Mouse (Mus musculus) embryonic stem cell, embryonic (primary cell): ENCODE data around the gene Zfp82.

Experiments
- CTCF ChIA-PET, 4 experiments: fragments of 300-600 bp in 2 of 4; fragments of 350-600 bp in 2 of 4; sonication (Branson Sonifier 250); formaldehyde crosslinking; loops; one replicate each; lab custom pipeline; 2022; ENCODE audit warnings: inconsistent platforms in 2 of 4; lab: Charles Lee
- POLR2A ChIA-PET, 4 experiments: fragments of 300-600 bp in 2 of 4; fragments of 350-600 bp in 2 of 4; sonication (Branson Sonifier 250); formaldehyde crosslinking; loops; one replicate each; lab custom pipeline; 2022; ENCODE audit warnings: antibody characterized with exemption in 4 of 4, inconsistent platforms in 1 of 4; lab: Charles Lee

The Zfp82 gene

DNA sequence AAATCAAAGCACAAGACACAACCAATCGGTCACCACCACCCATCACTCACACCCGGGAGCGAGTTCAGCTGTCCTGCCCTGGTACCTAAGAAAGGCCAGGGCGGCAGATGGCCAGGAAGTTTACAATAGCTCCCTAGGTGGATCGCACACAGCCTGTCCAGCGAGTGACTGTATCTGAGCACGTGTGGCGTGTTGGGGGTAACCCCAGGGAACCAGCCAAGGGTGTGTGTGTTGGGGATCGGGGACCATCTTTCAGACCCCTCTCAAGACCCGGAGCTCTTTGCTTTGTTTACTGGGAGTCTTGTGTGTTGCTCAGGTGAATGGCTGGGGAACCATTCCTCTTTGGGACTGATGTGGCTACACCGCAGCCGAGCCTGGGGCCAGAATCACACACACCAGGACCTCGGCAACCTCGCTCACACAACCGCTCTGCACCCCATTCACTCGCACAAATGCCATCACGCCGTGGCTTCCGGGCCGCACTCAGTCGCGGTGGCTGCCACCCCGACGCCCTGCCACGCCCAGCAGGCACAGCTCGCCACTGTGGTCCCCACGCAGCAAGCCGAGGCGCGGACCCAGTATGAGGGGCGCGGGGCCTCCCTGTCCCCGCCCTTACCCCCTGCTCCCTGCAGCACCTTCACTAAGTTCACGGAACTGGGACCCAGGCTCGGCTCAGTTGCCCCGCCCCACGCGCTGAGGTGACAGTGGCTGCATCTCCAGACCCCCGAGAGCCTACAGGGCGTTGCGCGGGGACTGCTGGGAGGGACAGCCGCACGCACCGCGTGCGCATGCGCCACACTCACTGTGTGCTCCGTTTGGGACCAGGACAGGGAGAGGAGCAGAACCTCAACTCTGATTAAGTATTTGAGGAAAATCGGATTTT, at the start of gene Zfp82:
Zfp82 (minus strand) TSS at position 755 of the 883 bp plus-strand sequence.
- POLR2A ChIA-PET, result interaction anchor here in 3 of 4 experiments (0.6 to 2.7 kb wide), 29 partner anchors 9 to 847 kb away, joined by 3 to 14 read pairs (median 3); partner anchors contain the start of genes Gm26920 (in 2 of the 3), Zfp260 (in 2 of the 3), Zfp566 (in 2 of the 3) and Capns1 (in 1 of the 3)
- CTCF ChIA-PET, result interaction anchor here (0.5 to 1.4 kb wide), 10 partner anchors 10 to 750 kb away, joined by 3 to 7 read pairs (median 4); no protein-coding TSS in a partner anchor

DNA sequence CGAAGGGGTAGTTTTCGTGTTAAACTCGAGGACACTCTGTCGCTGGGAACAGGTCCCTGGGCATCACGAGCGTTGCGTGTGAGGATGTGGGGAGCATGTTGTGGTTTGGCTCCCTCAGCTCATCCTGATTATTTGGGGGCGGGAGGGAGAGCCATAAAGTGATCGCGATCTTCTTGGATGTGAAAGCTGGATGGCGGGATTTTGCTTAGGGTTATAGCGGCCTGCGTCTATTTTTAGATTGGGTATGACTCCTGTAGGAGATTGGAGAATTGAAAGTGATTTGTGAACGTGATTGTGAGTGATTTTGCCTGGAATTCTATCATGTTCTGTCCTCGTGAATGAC, 49.5 kb upstream of the Zfp82 start:
- POLR2A ChIA-PET, result interaction anchor here in 2 of 4 experiments (0.7 to 1.6 kb wide), 5 partner anchors 16 to 77 kb away, joined by 3 to 4 read pairs (median 3); partner anchors contain the start of genes Capns1 (in 1 of the 2), Cox7a1 (in 1 of the 2) and Zfp260 (in 1 of the 2)
- CTCF ChIA-PET, result interaction anchor here in 1 of 4 experiments (1.2 to 1.6 kb wide), 2 partner anchors 33 to 47 kb away, joined by 3 to 5 read pairs; partner anchors contain the start of gene Zfp146

DNA sequence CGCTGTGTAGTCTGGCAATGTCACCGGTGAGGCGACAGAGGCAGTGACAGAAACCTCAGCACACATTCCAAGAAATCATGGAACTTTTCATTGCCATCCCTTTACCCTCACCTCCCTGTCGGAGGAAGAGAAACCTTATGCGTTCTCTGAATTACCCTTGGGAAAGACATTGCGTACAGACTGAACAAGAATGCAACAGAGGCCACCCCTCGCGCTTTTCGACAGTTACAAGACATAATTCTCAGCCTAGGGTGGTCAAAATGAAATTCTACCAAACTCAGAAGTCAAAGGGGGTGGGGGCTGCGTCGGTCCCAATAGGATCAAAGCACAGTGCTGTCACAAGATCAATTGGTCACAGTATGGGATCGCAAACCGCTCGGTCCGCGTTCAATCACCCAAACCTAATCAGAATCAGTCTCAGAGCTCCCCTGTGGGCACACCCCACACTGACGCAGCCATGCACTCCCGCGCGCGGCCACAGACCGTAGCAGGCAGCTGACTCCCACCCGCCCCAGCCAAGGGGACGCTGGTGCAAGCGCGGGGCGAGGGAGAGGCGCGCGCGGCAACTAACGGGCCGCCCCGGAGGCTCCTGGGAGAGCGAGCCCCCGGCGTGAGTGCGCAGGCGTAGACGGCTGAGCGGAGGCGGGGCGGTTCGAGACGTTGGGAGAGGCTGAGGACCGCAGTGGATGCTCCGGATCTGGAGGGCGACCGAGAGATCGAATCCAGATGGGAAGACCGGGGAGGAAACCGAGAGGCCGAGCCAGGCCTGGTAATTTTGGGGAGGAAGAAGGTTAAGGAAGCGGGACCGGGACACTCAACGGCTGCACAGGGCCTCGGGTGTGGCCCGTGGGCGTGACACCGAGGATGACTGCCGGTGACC, 48.8 kb upstream of the Zfp82 start, which contains the start of gene Zfp382:
Zfp382 (plus strand) TSS at position 635 of the 880 bp plus-strand sequence.
- ChIA-PET POLR2A (interaction anchor here in 2 of 4 experiments (1.0 to 1.6 kb wide), 4 partner anchors 17 to 78 kb away, joined by 3 to 4 read pairs (median 3); partner anchors contain the start of genes Capns1 (in 1 of the 2) and Zfp260 (in 1 of the 2)), CTCF (interaction anchor here in 1 of 4 experiments (1.2 to 1.6 kb wide), 2 partner anchors 34 to 48 kb away, joined by 3 to 5 read pairs; partner anchors contain the start of gene Zfp146)

DNA sequence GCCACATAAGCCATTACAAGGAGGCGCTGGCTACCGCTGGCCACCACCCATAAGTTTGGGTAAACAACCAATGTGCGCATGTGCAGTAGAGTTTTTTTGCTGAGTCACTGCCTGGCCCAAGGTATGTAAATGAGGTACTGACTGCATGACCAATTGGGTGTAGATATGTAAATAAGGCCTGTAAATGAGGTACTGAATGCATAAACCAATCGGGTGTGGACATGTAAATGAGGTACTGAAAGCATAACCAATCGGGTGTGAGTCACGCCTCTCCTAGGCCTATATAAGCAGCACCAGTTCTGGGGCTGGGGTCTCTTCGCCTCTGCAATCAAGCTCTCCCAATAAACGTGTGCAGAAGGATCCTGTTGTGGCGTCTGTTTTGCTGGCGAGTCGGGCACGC, 45.2 kb upstream of the Zfp82 start:
- ChIA-PET POLR2A (interaction anchor here in 3 of 4 experiments (1.0 to 1.7 kb wide), 10 partner anchors 10 to 135 kb away, joined by 3 to 5 read pairs (median 3); partner anchors contain the start of genes Gm26920 (in 2 of the 3), Zfp566 (in 2 of the 3), Polr2i (in 1 of the 3) and Tbcb (in 1 of the 3)), CTCF (interaction anchor here in 2 of 4 experiments (0.5 to 0.7 kb wide), 2 partner anchors 38 to 85 kb away, joined by 3 to 6 read pairs; no protein-coding TSS in a partner anchor)

DNA sequence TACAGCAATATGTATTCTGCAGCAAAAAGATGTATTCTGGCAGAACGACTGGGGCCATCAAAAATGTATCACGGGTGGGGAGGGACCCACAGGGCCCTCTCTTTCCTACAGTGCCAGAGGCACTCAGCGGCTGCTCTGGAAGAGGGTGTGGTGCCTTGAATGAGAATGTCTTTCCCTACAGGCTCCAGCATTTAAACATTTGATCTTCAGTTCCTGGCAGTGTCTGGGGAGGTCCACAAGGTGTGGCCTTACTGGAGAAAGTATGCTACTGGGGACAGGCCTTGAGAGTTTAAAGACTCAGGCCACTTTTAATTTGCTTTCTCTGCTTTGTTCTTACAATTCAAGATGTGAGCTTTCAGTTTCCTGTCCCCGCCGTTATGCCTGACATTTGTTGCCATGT, 43.4 kb upstream of the Zfp82 start:
- CTCF ChIA-PET, result interaction anchor here in 1 of 4 experiments (0.6 kb wide), 1 partner anchor 76 kb away, joined by 3 read pairs; no protein-coding TSS in a partner anchor
- POLR2A ChIA-PET, result interaction anchor here in 1 of 4 experiments (0.7 kb wide), 1 partner anchor 20 kb away, joined by 4 read pairs; no protein-coding TSS in a partner anchor

DNA sequence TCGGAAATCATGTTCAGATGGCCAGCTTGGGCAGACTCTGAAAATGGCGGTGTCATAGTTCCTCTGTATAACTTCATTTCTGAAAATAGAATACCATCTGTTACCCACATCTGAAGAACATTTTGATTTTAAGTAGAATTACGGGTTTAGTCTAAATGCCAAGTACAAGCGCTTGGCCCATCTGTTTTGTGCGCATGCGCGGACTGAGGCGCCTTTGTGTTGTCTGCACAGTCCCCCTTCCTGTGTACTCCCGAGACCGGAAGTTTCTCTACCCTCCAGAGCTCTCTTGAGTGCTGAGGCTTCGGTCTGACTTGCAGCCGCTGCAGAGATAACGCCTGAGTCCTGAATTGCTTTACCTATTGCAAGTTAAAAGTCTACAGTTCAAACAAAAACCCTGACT, 26.6 kb upstream of the Zfp82 start:
- ChIA-PET POLR2A (interaction anchor here in 3 of 4 experiments (0.7 to 1.9 kb wide), 13 partner anchors 7 to 453 kb away, joined by 3 to 8 read pairs (median 3); partner anchors contain the start of genes Gm26920 (in 3 of the 3), Zfp566 (in 3 of the 3), Hspb6 (in 1 of the 3) and Polr2i (in 1 of the 3)), CTCF (no interaction called here)

DNA sequence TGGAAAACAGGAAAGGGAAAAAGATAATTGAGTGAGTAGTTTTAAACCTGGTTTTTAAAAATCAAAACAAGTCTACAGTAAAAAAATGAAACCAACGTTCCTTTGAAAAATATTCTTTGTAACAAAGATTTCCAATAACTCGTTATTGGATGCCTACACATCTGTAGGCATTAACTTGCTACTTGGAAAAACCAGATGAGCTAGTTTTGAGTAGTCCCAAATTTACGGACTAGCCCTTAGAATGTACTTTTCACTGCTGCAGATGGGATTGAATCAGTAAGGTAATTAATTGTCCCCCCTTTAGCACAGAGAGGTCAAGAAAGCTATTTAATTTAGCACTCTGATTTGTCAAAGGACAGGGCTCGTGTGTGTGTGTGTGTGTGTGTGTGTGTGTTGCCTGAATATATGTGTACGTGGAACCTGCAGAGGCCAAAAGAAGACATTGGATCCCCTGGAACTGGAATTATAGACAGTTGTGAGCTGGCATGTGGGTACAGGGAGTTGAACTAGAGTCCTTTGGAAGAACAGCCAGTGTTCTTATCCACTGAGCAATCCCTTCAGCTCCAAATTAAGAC, 22.9 kb upstream of the Zfp82 start:
- ChIA-PET POLR2A (interaction anchor here in 3 of 4 experiments (0.5 to 3.4 kb wide), 43 partner anchors 10 to 615 kb away, joined by 3 to 20 read pairs (median 4); partner anchors contain the start of genes Zfp146 (in 2 of the 3), Zfp568 (in 2 of the 3), Cox7a1 (in 1 of the 3) and Thap8 (in 1 of the 3)), CTCF (interaction anchor here in 3 of 4 experiments (0.5 to 1.9 kb wide), 9 partner anchors 23 to 507 kb away, joined by 3 to 7 read pairs (median 4); partner anchors contain the start of genes Capns1 (in 1 of the 3) and Zfp82 (in 1 of the 3))

DNA sequence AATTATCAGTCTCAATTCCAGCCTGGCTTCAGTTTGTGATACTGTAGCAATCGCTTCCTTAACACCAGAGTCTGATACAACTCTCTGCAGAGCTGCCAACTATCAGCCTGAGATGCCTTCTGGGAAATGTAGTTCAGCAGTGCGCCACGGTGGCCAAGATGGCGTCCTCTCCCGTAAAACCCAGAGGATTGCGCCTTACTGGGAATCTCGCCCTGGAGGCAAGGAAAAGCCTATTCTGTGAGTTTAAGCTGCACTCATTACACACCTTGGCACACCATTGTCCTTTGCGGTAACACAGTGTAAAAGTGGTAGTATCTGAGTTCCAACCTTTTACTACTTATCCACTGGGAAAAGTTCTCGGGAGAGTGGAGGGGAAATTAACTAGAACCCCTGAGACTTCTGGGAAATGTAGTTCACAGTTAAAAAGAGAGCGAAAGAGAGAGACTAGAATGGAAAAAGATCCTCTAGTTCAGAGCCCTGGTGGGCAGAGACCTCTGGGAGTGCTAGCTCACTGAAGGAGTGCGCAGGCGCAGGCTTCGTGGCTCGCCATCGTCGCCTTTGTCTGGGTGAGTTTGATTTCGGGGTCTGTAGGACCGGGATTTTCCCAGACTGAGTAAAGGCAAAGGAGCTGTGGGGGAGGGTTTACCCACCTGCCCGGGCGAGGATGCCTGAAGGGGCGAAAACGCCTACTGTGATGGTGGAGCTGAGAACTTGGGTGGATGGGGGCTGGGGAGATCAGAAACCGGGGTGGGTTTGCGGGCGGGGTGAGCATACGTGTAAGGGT, 22.1 kb upstream of the Zfp82 start, which contains the start of gene Zfp260:
Zfp260 (plus strand) TSS at position 132 of the 784 bp plus-strand sequence.
- POLR2A ChIA-PET, result interaction anchor here in 3 of 4 experiments (0.5 to 3.4 kb wide), 61 partner anchors 9 to 1284 kb away, joined by 3 to 20 read pairs (median 4); partner anchors contain the start of genes Zfp146 (in 2 of the 3), Zfp568 (in 2 of the 3), Cox7a1 (in 1 of the 3) and Thap8 (in 1 of the 3)
- CTCF ChIA-PET, result interaction anchor here (0.5 to 1.9 kb wide), 11 partner anchors 23 to 508 kb away, joined by 3 to 7 read pairs (median 4); partner anchors contain the start of genes Capns1 (in 1 of the 4) and Zfp82 (in 1 of the 4)

DNA sequence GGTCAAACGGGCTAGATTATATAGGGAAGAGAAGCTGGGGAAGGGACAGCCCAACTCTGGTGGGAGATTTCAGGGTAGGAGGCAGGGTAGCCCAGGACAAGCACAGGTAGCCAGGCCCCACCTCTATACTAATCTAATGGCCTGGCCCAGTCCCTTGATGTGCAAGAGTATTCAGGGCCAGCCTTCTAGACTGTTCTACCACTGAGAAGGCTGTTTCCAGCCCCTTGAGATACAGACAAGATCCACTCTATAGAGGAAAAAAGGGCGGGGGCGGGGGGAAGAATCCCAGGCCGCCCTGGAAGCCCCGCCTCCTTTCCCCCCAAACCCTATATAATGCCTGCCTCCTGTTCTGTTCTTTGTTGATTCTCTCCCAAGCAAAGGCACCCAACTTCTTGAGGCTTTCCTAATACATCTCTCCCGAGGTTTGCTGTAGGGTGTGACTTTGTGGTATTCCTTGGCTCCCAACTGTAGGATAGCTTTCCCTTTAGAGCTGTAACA, 21.3 kb upstream of the Zfp82 start:
- ChIA-PET CTCF (interaction anchor here in 1 of 4 experiments (0.5 to 1.9 kb wide), 7 partner anchors 61 to 163 kb away, joined by 3 to 7 read pairs (median 4); partner anchors contain the start of gene Capns1), POLR2A (interaction anchor here in 3 of 4 experiments (0.5 to 3.4 kb wide), 41 partner anchors 9 to 1375 kb away, joined by 3 to 20 read pairs (median 4); partner anchors contain the start of genes Thap8 (in 2 of the 3), Wdr62 (in 2 of the 3), Zfp146 (in 2 of the 3) and Zfp568 (in 2 of the 3))

DNA sequence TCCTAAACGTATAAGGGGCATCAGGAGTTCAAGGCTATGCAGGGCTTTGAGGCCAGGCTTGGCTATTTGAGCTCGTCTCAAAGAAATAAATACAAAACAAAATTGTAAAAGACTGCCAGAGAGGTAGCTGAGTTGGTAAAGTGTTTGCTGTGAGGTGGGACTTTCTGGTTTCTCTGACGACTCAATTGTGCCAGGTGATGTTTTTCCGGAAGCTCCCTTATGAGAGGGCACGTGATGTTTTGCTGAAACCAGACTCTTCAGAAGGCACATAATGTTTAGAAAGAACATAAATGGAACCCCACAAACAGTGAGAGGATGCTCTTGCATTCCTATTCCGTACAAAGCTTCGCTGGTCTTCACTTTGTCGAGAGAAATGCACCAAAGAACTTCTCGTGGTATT, 20.0 kb upstream of the Zfp82 start:
- POLR2A ChIA-PET, result interaction anchor here in 3 of 4 experiments (0.8 to 2.8 kb wide), 13 partner anchors 8 to 373 kb away, joined by 3 to 10 read pairs (median 4); partner anchors contain the start of genes Thap8 (in 1 of the 3) and Wdr62 (in 1 of the 3)
- CTCF ChIA-PET, result interaction anchor here in 1 of 4 experiments (0.5 kb wide), 1 partner anchor 521 kb away, joined by 4 read pairs; no protein-coding TSS in a partner anchor

DNA sequence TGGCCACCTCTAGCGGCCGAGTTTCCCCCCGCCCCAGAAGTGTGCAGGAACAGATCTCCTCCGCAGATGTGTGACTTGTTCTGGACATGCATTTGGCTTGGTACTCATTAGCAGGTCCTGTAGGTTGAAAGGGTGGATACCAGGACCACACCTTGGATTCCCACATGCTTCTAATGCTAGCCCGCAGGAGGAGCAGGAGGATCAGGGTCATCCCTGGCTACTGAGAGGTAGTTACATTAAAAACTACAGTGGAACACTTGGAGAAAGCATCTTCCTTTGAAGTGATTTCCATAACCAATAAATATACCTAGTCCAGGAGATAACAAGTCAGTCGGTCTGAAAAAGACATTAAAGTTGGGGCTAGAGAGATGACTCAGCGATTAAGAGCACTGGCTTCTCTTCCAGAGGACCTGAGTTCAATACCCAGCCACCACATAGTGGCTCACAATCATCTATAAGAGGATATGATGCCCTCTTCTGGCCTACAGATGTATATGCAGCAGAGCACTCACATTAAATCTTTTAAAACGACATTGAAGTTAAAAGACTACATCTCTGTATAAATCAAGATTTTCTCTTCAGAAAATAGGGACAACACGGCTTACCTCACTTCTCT, 18.4 kb upstream of the Zfp82 start:
- CTCF ChIA-PET, result interaction anchor here in 1 of 4 experiments (0.5 to 1.2 kb wide), 6 partner anchors 12 to 951 kb away, joined by 3 to 5 read pairs (median 3); no protein-coding TSS in a partner anchor
- POLR2A ChIA-PET, result interaction anchor here (0.6 to 2.2 kb wide), 44 partner anchors 8 to 323 kb away, joined by 3 to 14 read pairs (median 4); partner anchors contain the start of genes Wdr62 (in 2 of the 4), Capns1 (in 1 of the 4), Thap8 (in 1 of the 4) and Zfp146 (in 1 of the 4)

DNA sequence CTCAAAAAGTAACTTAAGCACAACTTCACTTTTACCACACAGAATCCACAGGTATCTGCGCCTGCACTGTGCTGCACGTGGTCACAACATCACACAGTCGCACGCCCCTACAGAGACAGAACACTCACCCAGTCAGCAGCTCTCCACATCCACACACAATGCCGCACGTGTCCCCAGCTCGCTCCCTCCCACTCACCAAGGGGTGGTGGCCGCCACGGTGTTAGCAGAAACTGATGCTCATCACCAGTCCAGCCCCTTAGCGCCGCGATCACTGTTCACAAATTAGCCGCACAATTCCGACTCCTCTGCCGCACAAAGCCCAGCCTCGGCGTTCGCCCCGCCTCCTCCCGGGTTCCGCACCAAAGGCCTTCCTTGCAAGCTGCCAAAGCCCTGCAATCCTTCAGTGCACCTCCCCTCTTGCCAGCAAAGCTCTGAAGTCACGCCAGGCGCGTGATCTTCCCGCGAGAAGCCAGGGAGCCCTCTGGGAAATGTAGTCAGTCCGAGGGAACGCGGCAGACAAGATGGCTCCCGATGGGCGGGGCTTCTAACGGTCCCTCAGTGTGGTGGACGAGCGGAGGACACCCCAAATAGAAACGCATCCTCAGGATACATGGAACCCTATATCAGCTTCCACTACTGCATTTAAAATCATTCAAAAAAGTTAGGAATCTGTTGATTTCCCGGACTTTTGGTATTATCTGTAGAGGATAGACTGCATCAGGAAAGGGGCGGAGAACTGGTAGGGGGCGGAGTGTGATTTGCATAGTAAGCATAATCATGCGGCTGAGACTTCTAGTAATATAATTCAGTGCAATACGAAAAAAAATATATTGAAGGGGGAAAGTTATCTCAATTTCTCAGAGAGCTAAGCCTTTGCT, 17.6 kb upstream of the Zfp82 start, which contains the start of the genes Gm26920 and Zfp566:
Gm26920 (minus strand) TSS at position 319 of the 878 bp plus-strand sequence.
Zfp566 (minus strand) TSS at position 436 of the 878 bp plus-strand sequence.
- POLR2A ChIA-PET, result interaction anchor here (0.5 to 2.2 kb wide), 56 partner anchors 9 to 1749 kb away, joined by 3 to 14 read pairs (median 4); partner anchors contain the start of genes Capns1 (in 2 of the 4), Wdr62 (in 2 of the 4), Cox7a1 (in 1 of the 4) and Thap8 (in 1 of the 4)
- CTCF ChIA-PET, result interaction anchor here in 1 of 4 experiments (0.6 to 1.2 kb wide), 5 partner anchors 26 to 133 kb away, joined by 3 to 5 read pairs (median 3); no protein-coding TSS in a partner anchor

DNA sequence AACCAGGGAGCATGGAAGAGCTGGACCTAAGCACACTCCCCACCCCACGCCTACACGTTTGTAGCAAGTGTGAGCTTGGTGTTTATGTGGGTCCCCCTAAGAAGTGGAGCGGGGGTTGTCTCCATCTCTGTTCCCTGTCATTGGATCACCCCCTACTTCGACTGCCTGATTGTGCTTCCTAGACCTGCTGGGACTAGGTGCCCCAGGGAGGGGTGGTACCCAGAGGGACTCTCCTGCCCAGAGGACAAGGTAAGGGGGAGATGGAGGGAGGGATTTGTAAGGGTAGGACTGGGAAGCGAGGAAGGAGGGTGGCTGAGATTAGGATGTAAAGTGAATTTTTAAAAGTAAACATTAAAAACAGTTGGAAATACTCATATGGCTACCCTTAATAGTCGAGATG, 16.7 kb upstream of the Zfp82 start:
- ChIA-PET POLR2A (interaction anchor here in 3 of 4 experiments (0.6 to 2.2 kb wide), 26 partner anchors 9 to 1257 kb away, joined by 3 to 14 read pairs (median 6); partner anchors contain the start of genes Capns1 (in 2 of the 3), Cox7a1 (in 1 of the 3), Zfp146 (in 1 of the 3) and Zfp30 (in 1 of the 3)), CTCF (interaction anchor here in 2 of 4 experiments (0.6 to 1.2 kb wide), 2 partner anchors 25 to 132 kb away, joined by 5 to 8 read pairs; no protein-coding TSS in a partner anchor)
